Mouse (Mus musculus): ENCODE data around the gene Pithd1. TPM values are rescaled to one million over a fixed set of nuclear protein-coding genes. Genes with fewer than 3 reads are reported as not detected.
"Not testable (repeated sequence)": the region's sequence is repeated elsewhere in the genome, so short reads cannot be mapped to it uniquely, and the experiment has no call there.

Gene Pithd1
- polyA plus RNA-seq, 1 experiment from 2014 or later, result 67.6 TPM

DNA sequence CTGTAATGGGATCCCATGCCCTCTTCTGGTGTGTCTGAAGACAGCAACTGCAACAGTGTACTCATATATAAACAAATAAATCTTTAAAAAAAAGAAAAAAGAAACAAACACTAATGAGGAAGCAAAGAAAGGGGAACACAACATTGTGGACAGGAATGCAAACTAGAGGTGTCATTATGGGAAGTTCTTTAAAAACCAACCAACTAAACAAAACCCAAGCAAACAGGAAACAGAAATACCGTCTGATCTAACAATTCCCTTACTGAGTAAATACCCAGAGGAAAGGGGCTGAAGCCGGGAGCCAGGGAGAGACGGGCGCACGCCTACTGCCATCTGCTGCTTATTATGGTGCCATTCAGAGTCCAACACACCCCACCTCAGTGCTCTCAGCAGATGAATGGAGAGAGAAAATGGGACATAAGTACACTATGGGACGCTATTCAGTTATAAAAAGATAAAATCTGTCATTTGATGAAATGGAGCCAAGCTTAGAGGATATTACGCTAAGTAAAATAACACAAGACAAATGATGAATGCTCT, 5.5 kb downstream of the Pithd1 start:
- no peaks in the 10 kb centered on the region for H3K27me3 ChIP-seq (ENCODE audit: control insufficient read depth, insufficient read depth, low read length)
- H3K4me1 ChIP-seq (replicated peaks; ENCODE audit: control insufficient read depth, insufficient read depth, low read length), result peaks cover 8% of the 10 kb centered on the region
- ATAC-seq (replicated peaks; ENCODE audit: low FRiP score) (no peak), DNase-seq (ENCODE audit: low spot score) (no peak)
- H3K27ac ChIP-seq (ENCODE audit: low read depth, low read length), result no peak overlapping the region
- no peak overlapping the region for H3K9ac ChIP-seq (ENCODE audit: low read length)
- 88% methylated on average over 7 of the region's 7 CpGs for WGBS
- peaks cover under 1% of the 10 kb centered on the region; the same call in 1 of the 2 replicates for H3K36me3 ChIP-seq (ENCODE audit: control insufficient read depth, insufficient read depth, low read length)
- H3K4me2 ChIP-seq (ENCODE audit: low read depth, low read length, severe bottlenecking), result no peak overlapping the region
- no peak overlapping the region for H3K4me3 ChIP-seq (ENCODE audit: low read depth, low read length)
- no peaks in the 10 kb centered on the region for H3K9me3 ChIP-seq (ENCODE audit: control insufficient read depth, low read length)

GRCm38 (mm10) chr4:135980223-135980622, 6.8 kb downstream of the Pithd1 start:
- not testable (repeated sequence) for H3K27ac ChIP-seq (ENCODE audit: low read depth, low read length); H3K36me3 ChIP-seq (ENCODE audit: control insufficient read depth, insufficient read depth, low read length); DNase-seq (ENCODE audit: low spot score); H3K9ac ChIP-seq (ENCODE audit: low read length); H3K4me1 ChIP-seq (replicated peaks; ENCODE audit: control insufficient read depth, insufficient read depth, low read length); H3K4me3 ChIP-seq (ENCODE audit: low read depth, low read length); ATAC-seq (replicated peaks; ENCODE audit: low FRiP score); H3K27me3 ChIP-seq (ENCODE audit: control insufficient read depth, insufficient read depth, low read length); H3K4me2 ChIP-seq (ENCODE audit: low read depth, low read length, severe bottlenecking); H3K9me3 ChIP-seq (ENCODE audit: control insufficient read depth, low read length)
- 97% methylated on average over 5 of the region's 5 CpGs for WGBS

- H3K27me3 ChIP-seq (ENCODE audit: control insufficient read depth, insufficient read depth, low read length), result no peaks in the 10 kb centered on the region
- no peak for DNase-seq (ENCODE audit: low spot score)
- H3K36me3 ChIP-seq (ENCODE audit: control insufficient read depth, insufficient read depth, low read length), result peaks cover 2% of the 10 kb centered on the region; the same call in 1 of the 2 replicates
- ATAC-seq (replicated peaks; ENCODE audit: low FRiP score), result no peak
- WGBS, result 95% methylated on average over 12 of the region's 12 CpGs
- H3K9ac ChIP-seq (ENCODE audit: low read length), result no peak overlapping the region
- H3K4me3 ChIP-seq (ENCODE audit: low read depth, low read length), result no peak overlapping the region
- peaks cover 2% of the 10 kb centered on the region; the same call in 1 of the 2 replicates for H3K4me1 ChIP-seq (replicated peaks; ENCODE audit: control insufficient read depth, insufficient read depth, low read length)
- no peak overlapping the region for H3K27ac ChIP-seq (ENCODE audit: low read depth, low read length)
- no peaks in the 10 kb centered on the region for H3K9me3 ChIP-seq (ENCODE audit: control insufficient read depth, low read length)
- no peak overlapping the region for H3K4me2 ChIP-seq (ENCODE audit: low read depth, low read length, severe bottlenecking)
These were observed 10.9 kb downstream of the Pithd1 start for GRCm38 (mm10) chr4:135976146-135976545.

DNA sequence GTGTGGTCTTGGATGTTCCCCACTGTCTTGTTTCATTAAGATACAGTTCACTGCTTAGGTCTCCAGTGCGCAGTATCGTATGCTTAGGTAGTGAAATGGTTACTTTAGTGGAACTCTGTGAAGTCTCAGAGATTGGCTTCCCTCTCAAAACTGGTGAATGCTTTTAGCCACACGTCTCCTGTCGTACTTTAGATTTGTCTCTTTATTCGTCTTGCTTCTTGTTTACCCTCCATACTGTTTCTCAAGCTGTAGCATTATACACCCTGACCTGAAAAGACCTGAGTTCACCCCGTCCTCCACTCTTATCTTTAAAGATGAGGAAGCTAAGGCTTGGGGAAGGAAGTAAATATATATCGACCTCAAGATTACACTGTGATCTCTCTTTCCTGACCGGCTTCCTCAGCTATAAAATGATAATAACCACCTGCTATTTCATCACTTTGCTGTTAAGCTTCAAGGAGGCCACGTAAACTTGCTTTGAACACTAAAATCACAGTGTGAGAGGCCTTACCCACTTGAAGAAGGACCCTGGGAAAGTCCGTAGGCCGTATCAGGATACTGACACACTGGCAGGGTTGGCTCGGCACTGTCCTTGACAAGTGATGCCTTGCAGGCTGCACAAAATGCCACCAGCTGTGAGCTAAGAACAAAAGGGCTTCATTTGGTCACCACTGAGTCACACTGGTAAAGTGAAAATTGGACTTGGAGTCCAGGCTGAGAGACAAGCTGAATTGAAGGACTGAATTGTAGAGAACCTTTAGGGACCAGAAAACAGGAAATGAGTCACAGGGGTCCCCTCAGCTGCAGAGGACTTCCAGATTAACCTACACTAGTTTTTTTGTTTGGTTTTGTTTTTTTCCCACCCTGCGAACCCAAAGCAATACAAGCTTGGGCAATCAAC, 13.9 kb downstream of the Pithd1 start:
- no peaks in the 10 kb centered on the region for H3K9me3 ChIP-seq (ENCODE audit: control insufficient read depth, low read length)
- peaks cover 7% of the 10 kb centered on the region for H3K36me3 ChIP-seq (ENCODE audit: control insufficient read depth, insufficient read depth, low read length)
- no peak overlapping the region for H3K27ac ChIP-seq (ENCODE audit: low read depth, low read length)
- WGBS, result 74% methylated on average over 13 of the region's 13 CpGs
- H3K4me1 ChIP-seq (replicated peaks; ENCODE audit: control insufficient read depth, insufficient read depth, low read length), result peaks cover 5% of the 10 kb centered on the region; the same call in 1 of the 2 replicates
- peak overlapping the region; percentile 79 for H3K9ac ChIP-seq (ENCODE audit: low read length)
- no peak for DNase-seq (ENCODE audit: low spot score)
- H3K4me3 ChIP-seq (ENCODE audit: low read depth, low read length), result peak overlapping the region; percentile 79
- no peaks in the 10 kb centered on the region for H3K27me3 ChIP-seq (ENCODE audit: control insufficient read depth, insufficient read depth, low read length)
- no peak for ATAC-seq (replicated peaks; ENCODE audit: low FRiP score)
- H3K4me2 ChIP-seq (ENCODE audit: low read depth, low read length, severe bottlenecking), result peak overlapping the region; percentile 89

DNA sequence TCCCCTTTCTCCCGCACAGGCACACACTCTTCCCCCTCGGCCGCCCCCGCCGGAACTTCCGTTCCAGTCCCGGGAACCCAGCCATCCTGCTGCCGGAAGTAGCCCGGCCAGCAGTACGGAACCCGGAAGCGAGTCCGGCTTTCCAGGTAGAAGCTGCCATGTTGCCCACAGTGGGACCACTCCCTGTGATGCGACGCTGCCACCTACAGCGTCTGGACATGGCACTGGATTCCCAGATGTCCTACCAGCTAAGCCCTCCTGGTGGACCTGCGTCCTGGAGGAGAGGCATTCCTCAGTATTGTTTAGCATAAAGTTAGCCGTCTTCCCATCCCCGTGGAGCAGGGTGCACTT, 14.5 kb downstream of the Pithd1 start, which contains the start of gene Lypla2:
Lypla2 (minus strand) TSS at position 71 of the 351 bp plus-strand sequence.
- DNase-seq (ENCODE audit: low spot score) (peak; percentile 89), ATAC-seq (replicated peaks; ENCODE audit: low FRiP score) (peak; percentile 83)
- Histone ChIP-seq H3K4me3 (ENCODE audit: low read depth, low read length) (peak within 1 kb of the TSS; percentile 79), H3K36me3 (ENCODE audit: control insufficient read depth, insufficient read depth, low read length) (peaks cover 10% of the 10 kb centered on the region), H3K4me2 (ENCODE audit: low read depth, low read length, severe bottlenecking) (peak within 1 kb of the TSS; percentile 89), H3K27me3 (ENCODE audit: control insufficient read depth, insufficient read depth, low read length) (no peaks in the 10 kb centered on the region), H3K9me3 (ENCODE audit: control insufficient read depth, low read length) (no peaks in the 10 kb centered on the region), H3K9ac (ENCODE audit: low read length) (peak within 1 kb of the TSS; percentile 79), H3K27ac (ENCODE audit: low read depth, low read length) (no peak within 1 kb of the TSS), H3K4me1 (replicated peaks; ENCODE audit: control insufficient read depth, insufficient read depth, low read length) (peaks cover 5% of the 10 kb centered on the region; the same call in 1 of the 2 replicates)
- WGBS, result 2% methylated on average over 18 of the region's 19 CpGs

- Histone ChIP-seq H3K36me3 (ENCODE audit: control insufficient read depth, insufficient read depth, low read length) (peaks cover 12% of the 10 kb centered on the region), H3K9ac (ENCODE audit: low read length) (peak overlapping the region; percentile 79), H3K4me1 (replicated peaks; ENCODE audit: control insufficient read depth, insufficient read depth, low read length) (peaks cover 5% of the 10 kb centered on the region; the same call in 1 of the 2 replicates), H3K27me3 (ENCODE audit: control insufficient read depth, insufficient read depth, low read length) (no peaks in the 10 kb centered on the region), H3K4me2 (ENCODE audit: low read depth, low read length, severe bottlenecking) (peak overlapping the region; percentile 89), H3K9me3 (ENCODE audit: control insufficient read depth, low read length) (no peaks in the 10 kb centered on the region), H3K4me3 (ENCODE audit: low read depth, low read length) (peak overlapping the region; percentile 79), H3K27ac (ENCODE audit: low read depth, low read length) (no peak overlapping the region)
- WGBS, result under 1% methylated on average over 35 of the region's 35 CpGs
- ATAC-seq (replicated peaks; ENCODE audit: low FRiP score), result peak; percentile 54; the same call in 1 of the 2 replicates
- DNase-seq (ENCODE audit: low spot score), result peak; percentile 48
These were observed 15.1 kb downstream of the Pithd1 start for GRCm38 (mm10) chr4:135971805-135972555.

GRCm38 (mm10) chr4:135970585-135970984, 16.5 kb downstream of the Pithd1 start:
- Histone ChIP-seq H3K4me1 (replicated peaks; ENCODE audit: control insufficient read depth, insufficient read depth, low read length) (peaks cover 5% of the 10 kb centered on the region; the same call in 1 of the 2 replicates), H3K4me3 (ENCODE audit: low read depth, low read length) (no peak overlapping the region), H3K27ac (ENCODE audit: low read depth, low read length) (no peak overlapping the region), H3K36me3 (ENCODE audit: control insufficient read depth, insufficient read depth, low read length) (peaks cover 10% of the 10 kb centered on the region), H3K9me3 (ENCODE audit: control insufficient read depth, low read length) (no peaks in the 10 kb centered on the region), H3K9ac (ENCODE audit: low read length) (no peak overlapping the region), H3K27me3 (ENCODE audit: control insufficient read depth, insufficient read depth, low read length) (no peaks in the 10 kb centered on the region), H3K4me2 (ENCODE audit: low read depth, low read length, severe bottlenecking) (0 out of 2 replicates have a peak overlapping the region, but pooled peaks have one; percentile 5)
- no peak for ATAC-seq (replicated peaks; ENCODE audit: low FRiP score)
- 91% methylated on average over 11 of the region's 11 CpGs for WGBS
- DNase-seq (ENCODE audit: low spot score), result no peak

GRCm38 (mm10) chr4:135969070-135969750, 17.9 kb downstream of the Pithd1 start:
- H3K27ac ChIP-seq (ENCODE audit: low read depth, low read length), result no peak overlapping the region
- no peaks in the 10 kb centered on the region for H3K27me3 ChIP-seq (ENCODE audit: control insufficient read depth, insufficient read depth, low read length)
- no peak overlapping the region for H3K4me2 ChIP-seq (ENCODE audit: low read depth, low read length, severe bottlenecking)
- ATAC-seq (replicated peaks; ENCODE audit: low FRiP score), result no peak
- H3K9me3 ChIP-seq (ENCODE audit: control insufficient read depth, low read length), result no peaks in the 10 kb centered on the region
- peaks cover 9% of the 10 kb centered on the region for H3K4me1 ChIP-seq (replicated peaks; ENCODE audit: control insufficient read depth, insufficient read depth, low read length)
- no peak for DNase-seq (ENCODE audit: low spot score)
- H3K4me3 ChIP-seq (ENCODE audit: low read depth, low read length), result no peak overlapping the region
- WGBS, result 91% methylated on average over 13 of the region's 13 CpGs
- no peak overlapping the region for H3K9ac ChIP-seq (ENCODE audit: low read length)
- peaks cover 10% of the 10 kb centered on the region for H3K36me3 ChIP-seq (ENCODE audit: control insufficient read depth, insufficient read depth, low read length)

Measured in forebrain, embryonic 11.5 days (tissue).